Mouse (Mus musculus) left cerebral cortex, adult 2 months (tissue): Measurements from ENCODE around the gene Pth1r. TPM values are rescaled to one million over a fixed set of nuclear protein-coding genes. Genes with fewer than 3 reads are reported as not detected.

ENCODE experiments used
- DNase-seq, 2 experiments: peaks; one replicate each; pipeline ENCODE4 v3.0.0; 2021 to 2022; ENCODE audit warnings: low spot score in 2 of 2, mixed read lengths in 1 of 2; ENCODE audit errors: extremely low spot score in 1 of 2
- H3K27ac ChIP-seq: fragments of 200-600 bp; 2 replicates; pipeline ENCODE4 v1.8.1; 2022
- H3K4me3 ChIP-seq: fragments of 200-600 bp; 2 replicates; pipeline ENCODE4 v1.8.1; 2022
- CTCF ChIP-seq: fragments of 200-600 bp; IDR thresholded peaks from 2 replicates; pipeline ENCODE4 v1.8.1; 2022; ENCODE audit warnings: antibody characterized with exemption, mild to moderate bottlenecking, moderate library complexity
- intact Hi-C: fragments of 180-260 bp; cut with DNase I; formaldehyde crosslinking; loops from one replicate; pipeline ENCODE4 v1.15.1; 2025
- total RNA-seq, 2 experiments: library from RNA; stranded (reverse); gene quantifications; 2 replicates each; pipeline ENCODE4 v1.2.3; 2021

Pth1r gene
- total RNA-seq, 2 experiments from 2014 or later = 5.8 to 7.2 TPM

- peak; percentile 66 for TF ChIP-seq CTCF
- Histone ChIP-seq H3K4me3 (no peak overlapping the region), H3K27ac (no peak overlapping the region)
- DNase-seq = peak in 1 of 2 experiments; percentile 57
- intact Hi-C loops = loop anchor here (2.0 kb wide), 2 partner anchors 51 to 141 kb away; no protein-coding TSS in a partner anchor
These were observed 17.1 kb downstream of the Pth1r start for GRCm38 (mm10) chr9:110729841-110730240.

GRCm38 (mm10) chr9:110726867-110727266 lies 20.1 kb downstream of the Pth1r start:
- TF ChIP-seq CTCF = no peak
- intact Hi-C loops = no loop called here
- H3K27ac ChIP-seq = 0 out of 2 replicates have a peak overlapping the region, but pooled peaks have one; percentile 4
- DNase-seq = peak; percentile 32 to 46
- peak overlapping the region; percentile 39 for H3K4me3 ChIP-seq

GRCm38 (mm10) chr9:110725721-110726135 lies 21.2 kb downstream of the Pth1r start:
- TF ChIP-seq CTCF = no peak
- peak in 1 of 2 experiments; percentile 33 for DNase-seq
- H3K27ac ChIP-seq = no peak overlapping the region
- intact Hi-C loops = no loop called here
- no peak overlapping the region for H3K4me3 ChIP-seq

- intact Hi-C loops = no loop called here
- no peak for TF ChIP-seq CTCF
- H3K4me3 ChIP-seq = no peak overlapping the region
These were observed 24.9 kb downstream of the Pth1r start for GRCm38 (mm10) chr9:110722060-110722459.

GRCm38 (mm10) chr9:110719977-110720376 lies 27.0 kb downstream of the Pth1r start:
- no peak for DNase-seq
- intact Hi-C loops = loop anchor here (5.0 kb wide), 1 partner anchor 37 kb away; no protein-coding TSS in a partner anchor
- Histone ChIP-seq H3K4me3 (no peak overlapping the region), H3K27ac (no peak overlapping the region)
- no peak for TF ChIP-seq CTCF

More at GRCm38 (mm10) chr9:110722060-110722459, 24.9 kb downstream of the Pth1r start:
- no peak for DNase-seq
- H3K27ac ChIP-seq = no peak overlapping the region

GRCm38 (mm10) chr9:110718810-110719209 lies 28.1 kb downstream of the Pth1r start:
- no peak for DNase-seq
- intact Hi-C loops = loop anchor here (5.0 kb wide), 1 partner anchor 38 kb away; no protein-coding TSS in a partner anchor
- no peak for TF ChIP-seq CTCF
- H3K4me3 ChIP-seq = no peak overlapping the region
- no peak overlapping the region for H3K27ac ChIP-seq

- H3K27ac ChIP-seq = no peak overlapping the region
- no peak for TF ChIP-seq CTCF
- intact Hi-C loops = loop anchor here (5.0 kb wide), 1 partner anchor 39 kb away; no protein-coding TSS in a partner anchor
- H3K4me3 ChIP-seq = no peak overlapping the region
- no peak for DNase-seq
These were observed 28.9 kb downstream of the Pth1r start for GRCm38 (mm10) chr9:110718071-110718470.

GRCm38 (mm10) chr9:110716775-110717174 lies 30.2 kb downstream of the Pth1r start:
- peak; percentile 82 for TF ChIP-seq CTCF
- Histone ChIP-seq H3K4me3 (no peak overlapping the region), H3K27ac (no peak overlapping the region)
- intact Hi-C loops = loop anchor here (1.0 to 5.0 kb wide), 3 partner anchors 41 to 155 kb away; no protein-coding TSS in a partner anchor
- peak; percentile 62 to 64 for DNase-seq

GRCm38 (mm10) chr9:110715426-110715825 lies 31.5 kb downstream of the Pth1r start:
- no peak for DNase-seq
- intact Hi-C loops = loop anchor here (5.0 kb wide), 1 partner anchor 42 kb away; no protein-coding TSS in a partner anchor
- Histone ChIP-seq H3K4me3 (no peak overlapping the region), H3K27ac (no peak overlapping the region)
- TF ChIP-seq CTCF = peak; percentile 40

- intact Hi-C loops = no loop called here
- TF ChIP-seq CTCF = no peak
These were observed 33.6 kb downstream of the Pth1r start for GRCm38 (mm10) chr9:110713389-110713788.

GRCm38 (mm10) chr9:110712545-110712944 lies 34.4 kb downstream of the Pth1r start:
- no peak for TF ChIP-seq CTCF
- intact Hi-C loops = no loop called here

More at GRCm38 (mm10) chr9:110713389-110713788, 33.6 kb downstream of the Pth1r start:
- no peak for DNase-seq
- H3K4me3 ChIP-seq = no peak overlapping the region
- H3K27ac ChIP-seq = no peak overlapping the region

GRCm38 (mm10) chr9:110711996-110712395 lies 34.9 kb downstream of the Pth1r start:
- DNase-seq = no peak
- TF ChIP-seq CTCF = no peak
- intact Hi-C loops = no loop called here
- no peak overlapping the region for H3K27ac ChIP-seq
- no peak overlapping the region for H3K4me3 ChIP-seq

More at GRCm38 (mm10) chr9:110712545-110712944, 34.4 kb downstream of the Pth1r start:
- Histone ChIP-seq H3K27ac (no peak overlapping the region), H3K4me3 (no peak overlapping the region)
- DNase-seq = no peak

GRCm38 (mm10) chr9:110711532-110711931 lies 35.4 kb downstream of the Pth1r start:
- Histone ChIP-seq H3K27ac (no peak overlapping the region), H3K4me3 (no peak overlapping the region)
- no peak for TF ChIP-seq CTCF
- intact Hi-C loops = no loop called here
- DNase-seq = no peak
